Mouse (Mus musculus) embryonic fibroblast, embryonic 13.5 days (primary cell): ENCODE results near the gene Nxnl1.

ENCODE experiments used
- CTCF ChIP-seq: IDR thresholded peaks from 2 replicates; pipeline ENCODE4 v1.5.1; 2011; ENCODE audit warnings: mild to moderate bottlenecking, control low read depth, low read length, moderate library complexity, borderline replicate concordance; ENCODE audit not compliant: insufficient read depth
- POLR2A ChIP-seq: IDR thresholded peaks from 2 replicates; pipeline ENCODE4 v1.6.1; 2011; ENCODE audit warnings: low read depth, mild to moderate bottlenecking, control low read depth, low read length, moderate library complexity

DNA sequence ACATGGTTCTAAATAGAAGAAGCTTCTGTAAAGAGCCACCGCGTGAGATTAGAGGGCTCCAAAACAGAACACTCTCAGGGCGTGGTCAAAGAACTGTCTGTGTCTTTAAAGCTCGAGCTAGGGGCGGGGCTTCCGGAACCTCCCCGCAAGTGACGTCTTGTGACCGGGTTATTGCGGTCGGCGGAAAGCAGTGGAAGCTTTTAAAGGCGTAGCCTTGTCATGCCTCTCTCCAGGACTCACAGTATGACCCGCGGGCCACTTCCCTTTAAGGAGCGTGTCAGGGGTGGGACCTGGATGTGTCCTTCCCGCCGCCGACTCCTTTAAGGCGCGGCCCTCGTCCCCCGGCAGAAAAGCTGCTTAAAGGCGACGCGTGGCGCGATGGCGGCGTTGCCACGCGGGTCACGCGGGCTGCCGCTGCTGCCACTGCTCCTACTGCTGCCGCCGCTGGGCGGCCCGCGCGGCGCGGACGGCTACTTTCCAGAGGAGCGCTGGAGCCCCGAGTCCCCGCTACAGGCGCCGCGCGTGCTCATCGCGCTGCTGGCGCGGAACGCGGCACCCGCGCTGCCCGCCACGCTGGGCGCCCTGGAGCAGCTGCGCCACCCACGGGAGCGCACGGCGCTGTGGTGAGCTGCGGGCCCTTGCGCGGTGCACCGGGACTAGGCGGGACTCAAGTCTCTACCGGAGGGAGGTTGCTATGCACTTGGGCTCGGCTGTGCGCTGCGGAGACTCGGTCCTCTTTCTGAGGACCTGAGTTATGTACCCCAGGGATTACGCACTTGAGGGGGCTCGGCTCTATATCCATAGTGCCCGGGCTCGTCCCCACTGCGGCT is 44.6 kb upstream of the Nxnl1 start, which contains the start of gene Colgalt1:
- TF ChIP-seq CTCF, result no peak
- peak; percentile 73 for TF ChIP-seq POLR2A
